Mouse (Mus musculus): ENCODE measurements around the gene Limk2.

The Limk2 gene

GRCm38 (mm10) chr11:3412111-3412510, 3.1 kb upstream of the Limk2 start:
- DNase-seq (ENCODE audit: low read depth, low spot score): no peak

- DNase-seq (ENCODE audit: low read depth, low spot score): no peak
Observed at GRCm38 (mm10) chr11:3408131-3408996, 625 bp downstream of the Limk2 start.

- DNase-seq (ENCODE audit: low read depth, low spot score): no peak
Observed at GRCm38 (mm10) chr11:3404287-3405047, 4.5 kb downstream of the Limk2 start.

GRCm38 (mm10) chr11:3403024-3403423, 6.0 kb downstream of the Limk2 start:
- DNase-seq (ENCODE audit: low read depth, low spot score): no peak

GRCm38 (mm10) chr11:3398318-3398717, 10.7 kb downstream of the Limk2 start:
- no peak for DNase-seq (ENCODE audit: low read depth, low spot score)

GRCm38 (mm10) chr11:3396562-3396961, 12.4 kb downstream of the Limk2 start:
- no peak for DNase-seq (ENCODE audit: low read depth, low spot score)

- DNase-seq (ENCODE audit: low read depth, low spot score): no peak
Observed at GRCm38 (mm10) chr11:3396091-3396490, 12.9 kb downstream of the Limk2 start.

- no peak for DNase-seq (ENCODE audit: low read depth, low spot score)
Observed at GRCm38 (mm10) chr11:3394520-3394919, 14.5 kb downstream of the Limk2 start.

- no peak for DNase-seq (ENCODE audit: low read depth, low spot score)
Observed at GRCm38 (mm10) chr11:3392526-3392925, 16.5 kb downstream of the Limk2 start.

GRCm38 (mm10) chr11:3390789-3391188, 18.2 kb downstream of the Limk2 start:
- no peak for DNase-seq (ENCODE audit: low read depth, low spot score)

- no peak for DNase-seq (ENCODE audit: low read depth, low spot score)
Observed at GRCm38 (mm10) chr11:3389996-3390395, 19.0 kb downstream of the Limk2 start.

- no peak for DNase-seq (ENCODE audit: low read depth, low spot score)
Observed at GRCm38 (mm10) chr11:3387482-3388196, 21.4 kb downstream of the Limk2 start.

GRCm38 (mm10) chr11:3386941-3387368, 22.0 kb downstream of the Limk2 start:
- no peak for DNase-seq (ENCODE audit: low read depth, low spot score)

- no peak for DNase-seq (ENCODE audit: low read depth, low spot score)
Observed at GRCm38 (mm10) chr11:3382602-3383594, 26.1 kb downstream of the Limk2 start.

GRCm38 (mm10) chr11:3381148-3381814, 27.7 kb downstream of the Limk2 start:
- DNase-seq (ENCODE audit: low read depth, low spot score): no peak

- no peak for DNase-seq (ENCODE audit: low read depth, low spot score)
Observed at GRCm38 (mm10) chr11:3379427-3379826, 29.6 kb downstream of the Limk2 start.

GRCm38 (mm10) chr11:3374741-3375140, 34.2 kb downstream of the Limk2 start:
- DNase-seq (ENCODE audit: low read depth, low spot score): no peak

GRCm38 (mm10) chr11:3374293-3374645, 34.7 kb downstream of the Limk2 start:
- no peak for DNase-seq (ENCODE audit: low read depth, low spot score)

GRCm38 (mm10) chr11:3373591-3374292, 35.2 kb downstream of the Limk2 start:
- no peak for DNase-seq (ENCODE audit: low read depth, low spot score)

Measured in brain, embryonic 18.5 days (tissue).